ENCODE assay signal across 14 mouse cellular contexts in genomic region chr2:32891278-32891677, GRCm38 (mm10). TPM values are rescaled to one million over a fixed set of nuclear protein-coding genes. Genes with fewer than 3 reads are reported as not detected.
DNase-seq lines count a peak whose midpoint lies in the region; ATAC-seq and TF ChIP-seq lines count a peak whose summit lies in the region.
"Had no signal": no experiment of that assay in that cellular context is flagged by ENCODE, and none has a peak within 500 bp of the region (broad histone marks: within the 10 kb centered on the region; RNA-seq: fewer than 3 reads in every experiment).

No protein-coding gene starts in this region.

- no peak overlapping the region for H3K4me3 ChIP-seq in heart, embryonic 15.5 days
- H3K4me3 ChIP-seq in heart, adult 2 months = no peak overlapping the region
- no peak overlapping the region for H3K4me3 ChIP-seq in lung, embryonic 16.5 days (ENCODE audit: low read length)
- H3K4me3 ChIP-seq: embryonic facial prominence, embryonic 12.5 days; limb, embryonic 13.5 days; megakaryocyte, embryonic 14.5 days had no signal

- no peak for TF ChIP-seq EP300 in heart, adult 2 months (IDR thresholded peaks at IDR 0.05; ENCODE audit: insufficient read depth, low read depth, low read length)

- H3K9me3 ChIP-seq in heart, embryonic 15.5 days (replicated peaks) = no peaks in the 10 kb centered on the region
- no peaks in the 10 kb centered on the region for H3K9me3 ChIP-seq in lung, embryonic 16.5 days (ENCODE audit: control insufficient read depth, low read length)
- H3K9me3 ChIP-seq: embryonic facial prominence, embryonic 12.5 days; limb, embryonic 13.5 days; megakaryocyte, embryonic 14.5 days had no signal

- H3K36me3 ChIP-seq in heart, embryonic 15.5 days = 0 out of 2 replicates have a peak, but pooled peaks cover 3% of the 10 kb centered on the region
- H3K36me3 ChIP-seq in heart, adult 2 months (ENCODE audit: control insufficient read depth, insufficient read depth, low read length) = no peaks in the 10 kb centered on the region
- H3K36me3 ChIP-seq in lung, embryonic 16.5 days (ENCODE audit: control insufficient read depth, insufficient read depth, low read length) = peaks cover 6% of the 10 kb centered on the region; the same call in 1 of the 2 replicates

- no peak for TF ChIP-seq POLR2A in heart, adult 2 months (IDR thresholded peaks at IDR 0.05; ENCODE audit: insufficient read depth, low read depth, low read length)

- no peak for TF ChIP-seq CTCF in heart, adult 2 months (IDR thresholded peaks at IDR 0.05)

- WGBS in heart, embryonic 15.5 days = 45% methylated on average over 9 of the region's 9 CpGs
- 61% methylated on average over 9 of the region's 9 CpGs for WGBS in heart, adult 2 months
- whole genome bisulfite sequencing in lung, embryonic 16.5 days = 45% methylated on average over 9 of the region's 9 CpGs

- no peak overlapping the region for H3K4me2 ChIP-seq in heart, embryonic 15.5 days
- no peak overlapping the region for H3K4me2 ChIP-seq in lung, embryonic 16.5 days (ENCODE audit: low read depth, low read length)
- H3K4me2 ChIP-seq: embryonic facial prominence, embryonic 12.5 days; limb, embryonic 13.5 days had no signal

- DNase-seq in heart, adult 2 months = no peak
- DNase-seq in lung, adult 18-20 months = peak; percentile 73 to 83
- DNase-seq in lung, postnatal 14 days = no peak
- no peak for DNase-seq in right cerebral cortex, postnatal 4 days
- DNase-seq: cerebellum, postnatal 25 days; layer of hippocampus, postnatal 36 days had no signal

- H3K4me1 ChIP-seq in heart, embryonic 15.5 days (replicated peaks) = peaks cover 78% of the 10 kb centered on the region
- peaks cover 24% of the 10 kb centered on the region for H3K4me1 ChIP-seq in heart, adult 2 months (ENCODE audit: control insufficient read depth, insufficient read depth, low read length)
- peaks cover 68% of the 10 kb centered on the region for H3K4me1 ChIP-seq in lung, embryonic 16.5 days (replicated peaks; ENCODE audit: control insufficient read depth, insufficient read depth, low read length)

- H3K27me3 ChIP-seq in heart, embryonic 15.5 days = no peaks in the 10 kb centered on the region
- H3K27me3 ChIP-seq in heart, adult 2 months (ENCODE audit: control insufficient read depth, insufficient read depth, low read length) = no peaks in the 10 kb centered on the region
- H3K27me3 ChIP-seq in lung, embryonic 16.5 days (ENCODE audit: control insufficient read depth, insufficient read depth, low read depth, low read length) = no peaks in the 10 kb centered on the region
- H3K27me3 ChIP-seq: embryonic facial prominence, embryonic 12.5 days; limb, embryonic 13.5 days had no signal

- H3K9ac ChIP-seq in heart, embryonic 15.5 days = no peak overlapping the region
- H3K9ac ChIP-seq in heart, adult 2 months (ENCODE audit: low read depth, low read length) = no peak overlapping the region
- H3K9ac ChIP-seq in lung, embryonic 16.5 days (ENCODE audit: low read length) = no peak overlapping the region
- H3K9ac ChIP-seq: embryonic facial prominence, embryonic 12.5 days; limb, embryonic 13.5 days had no signal

- peaks cover 1% of the 10 kb centered on the region; the same call in 1 of the 2 replicates for H3K79me2 ChIP-seq in heart, adult 2 months (replicated peaks; ENCODE audit: control insufficient read depth, insufficient read depth, low read length)

- intact Hi-C loops in heart, adult 2 months (cut with DNase I) = no loop called here

- no peak for ATAC-seq in heart, embryonic 15.5 days (replicated peaks; ENCODE audit: insufficient number of reproducible peaks, insufficient read depth, low FRiP score, low read depth)
- ATAC-seq in lung, embryonic 16.5 days (ENCODE audit: low read depth) = no peak
- ATAC-seq in CD4-positive, CD25-positive, alpha-beta regulatory T cell, adult 4 months = no peak
- ATAC-seq: activated CD4-positive, CD25-positive, alpha-beta regulatory T cell, adult 4 months; hindbrain, embryonic 16.5 days had no signal

- H3K27ac ChIP-seq in heart, embryonic 15.5 days = peak overlapping the region; percentile 43
- no peak overlapping the region for H3K27ac ChIP-seq in heart, adult 2 months
- H3K27ac ChIP-seq in lung, embryonic 16.5 days (ENCODE audit: low read length) = peak overlapping the region; percentile 30
- H3K27ac ChIP-seq: embryonic facial prominence, embryonic 12.5 days; limb, embryonic 13.5 days had no signal

RNA-seq across cellular contexts. Expression of gene Fam129b, which starts 15.4 kb away (rescaled TPM):
- polyA plus RNA-seq in heart, embryonic 15.5 days (2015; fragmentation: Nextera tagmentation; extraction: Ambion mirVana) = 43.0 and 57.4 TPM in 2 replicates
- total RNA-seq in heart, adult 2 months (2021) = 10 to 100 TPM; 19.5 to 20.0 TPM
- 21.0 and 21.5 TPM in 2 replicates for polyA plus RNA-seq in heart, adult 2 months (2012; rRNA removed)
- polyA plus RNA-seq in lung, embryonic 16.5 days (2015; fragmentation: Nextera tagmentation; extraction: Ambion mirVana) = 133 and 141 TPM in 2 replicates
- polyA plus RNA-seq in CD4-positive, CD25-positive, alpha-beta regulatory T cell, adult 4 months (2017; shearing (Covaris generic)) = 1 to 10 TPM in 1 of 2 experiments, under 1 TPM in 1; 0.97 to 1.0 TPM

RNA-seq across cellular contexts. Expression of gene Stxbp1, which starts 44.2 kb away (rescaled TPM):
- 23.8 and 28.3 TPM in 2 replicates for polyA plus RNA-seq in heart, embryonic 15.5 days (2015; fragmentation: Nextera tagmentation; extraction: Ambion mirVana)
- total RNA-seq in heart, adult 2 months (2021) = 10 to 100 TPM in 1 of 2 experiments, 1 to 10 TPM in 1; 9.8 to 11.4 TPM
- 14.4 and 15.6 TPM in 2 replicates for polyA plus RNA-seq in heart, adult 2 months (2012; rRNA removed)
- polyA plus RNA-seq in lung, embryonic 16.5 days (2015; fragmentation: Nextera tagmentation; extraction: Ambion mirVana) = 21.9 and 24.1 TPM in 2 replicates
- 1 to 10 TPM; 4.2 to 4.7 TPM for polyA plus RNA-seq in CD4-positive, CD25-positive, alpha-beta regulatory T cell, adult 4 months (2017; shearing (Covaris generic))

Comparison
In these comparisons a context has a peak if more than half of its experiments do, and no peak if none do; other contexts are left out.
1. DNase-seq: peak in lung, adult 18-20 months (2 of 2); none in heart, adult 2 months (0 of 2), lung, postnatal 14 days (single experiment) and right cerebral cortex, postnatal 4 days (single experiment).
2. RNA of gene Fam129b, which starts 15.4 kb away (polyA plus RNA-seq): 133 to 141 TPM in lung, embryonic 16.5 days, 43.0 to 57.4 TPM in heart, embryonic 15.5 days and 21.0 to 21.5 TPM in heart, adult 2 months; 0.97 to 1.0 TPM in CD4-positive, CD25-positive, alpha-beta regulatory T cell, adult 4 months; every median in the first group is over 10 times any median in the second.